Mouse (Mus musculus) embryonic facial prominence, embryonic 12.5 days (tissue): ENCODE measurements around the gene Sema6d. TPM values are rescaled to one million over a fixed set of nuclear protein-coding genes. Genes with fewer than 3 reads are reported as not detected.

Source experiments
- ATAC-seq: fragments of 200-750 bp; cut with Nextera tagmentation; 2 replicates; pipeline ENCODE4 v1.8.0; 2017; ENCODE audit not compliant: insufficient number of reproducible peaks, insufficient read depth, low FRiP score, low TSS enrichment
- H3K27ac ChIP-seq: fragments of 300-500 bp; sonication (generic); 2 replicates; pipeline ENCODE4 v1.5.1; 2016; ENCODE audit warnings: mild to moderate bottlenecking
- H3K27me3 ChIP-seq: fragments of 300-500 bp; sonication (generic); 2 replicates; pipeline ENCODE4 v1.6.1; 2016; ENCODE audit warnings: mild to moderate bottlenecking, moderate library complexity
- H3K36me3 ChIP-seq: fragments of 300-500 bp; sonication (generic); 2 replicates; pipeline ENCODE4 v1.6.1; 2016; ENCODE audit warnings: mild to moderate bottlenecking
- H3K4me1 ChIP-seq: fragments of 300-500 bp; sonication (generic); 2 replicates; pipeline ENCODE4 v1.6.1; 2016
- H3K4me2 ChIP-seq: fragments of 300-500 bp; sonication (generic); replicated peaks from 2 replicates; pipeline ENCODE4 v1.6.1; 2016; ENCODE audit warnings: mild to moderate bottlenecking, moderate library complexity
- H3K4me3 ChIP-seq: fragments of 300-500 bp; sonication (generic); 2 replicates; pipeline ENCODE4 v1.5.1; 2016; ENCODE audit warnings: mild to moderate bottlenecking
- H3K9ac ChIP-seq: fragments of 300-500 bp; sonication (generic); 2 replicates; pipeline ENCODE4 v1.6.1; 2016; ENCODE audit warnings: mild to moderate bottlenecking, moderate library complexity
- H3K9me3 ChIP-seq: fragments of 300-500 bp; sonication (generic); 2 replicates; pipeline ENCODE4 v1.6.1; 2016; ENCODE audit warnings: mild to moderate bottlenecking, moderate library complexity
- WGBS: fragments of 180-500 bp; shearing (Covaris S2); methylation state at CpG from one replicate; pipeline ENCODE4 v1.1.7; 2016; 5-methylcytosine and 5-hydroxymethylcytosine counted together
- polyA plus RNA-seq: library from polyadenylated mRNA; unstranded; fragments of >200 nt; fragmentation: Nextera tagmentation; extraction: Ambion mirVana; gene quantifications from 2 replicates; pipeline ENCODE4 v1.2.1, GENCODE M21; 2016

The Sema6d gene
- polyA plus RNA-seq, 1 experiment from 2014 or later, result 12.8 TPM

DNA sequence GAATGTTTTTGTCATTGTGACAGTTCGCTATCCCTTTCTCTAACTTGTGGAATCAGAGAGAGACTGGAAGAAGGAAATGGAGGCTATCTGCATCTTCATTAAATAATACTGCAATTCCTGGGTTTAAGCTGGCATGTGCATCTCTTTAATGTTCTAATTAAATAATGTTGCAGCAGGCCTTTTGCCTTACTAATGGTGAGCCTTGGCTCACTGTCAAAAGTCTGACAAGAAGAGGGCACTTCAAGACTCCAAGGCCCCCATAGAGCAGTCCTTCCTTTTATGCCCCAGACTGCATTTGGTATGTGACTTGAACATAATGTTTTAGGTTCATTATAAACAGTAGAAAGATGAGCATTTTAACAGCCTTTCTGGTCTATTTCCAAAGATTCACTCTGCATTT is 147.1 kb downstream of the Sema6d start:
- WGBS, result 91% methylated on average over 1 of the region's 1 CpGs
- Histone ChIP-seq H3K4me3 (no peak overlapping the region), H3K4me1 (no peaks in the 10 kb centered on the region), H3K9me3 (no peaks in the 10 kb centered on the region), H3K27ac (no peak overlapping the region), H3K4me2 (no peak overlapping the region), H3K27me3 (no peaks in the 10 kb centered on the region), H3K9ac (no peak overlapping the region), H3K36me3 (no peaks in the 10 kb centered on the region)
- ATAC-seq, result no peak

DNA sequence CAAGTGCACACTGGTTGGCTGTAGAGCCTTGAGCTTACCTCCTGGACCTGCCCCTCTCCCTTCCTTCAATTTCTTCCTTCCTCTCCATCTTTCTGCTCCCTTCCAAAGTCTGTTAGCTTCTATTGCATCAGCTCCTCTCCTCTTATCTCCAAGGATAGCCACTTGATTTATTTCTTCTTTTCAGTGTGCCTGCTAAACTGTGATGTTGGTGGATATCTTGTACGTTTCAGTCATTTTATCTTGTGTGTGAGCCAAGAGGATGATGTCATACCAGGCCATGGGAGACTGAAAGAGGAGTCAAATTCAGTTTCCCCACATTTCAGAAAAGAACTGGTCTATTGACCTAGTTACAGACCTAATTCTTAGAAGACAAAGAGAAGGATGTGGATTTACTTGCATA is 153.8 kb downstream of the Sema6d start:
- H3K4me3 ChIP-seq, result no peak overlapping the region
- no peak overlapping the region for H3K27ac ChIP-seq
- no peaks in the 10 kb centered on the region for H3K9me3 ChIP-seq
- no peaks in the 10 kb centered on the region for H3K27me3 ChIP-seq
- no peak for ATAC-seq
- no peak overlapping the region for H3K9ac ChIP-seq
- H3K4me1 ChIP-seq, result no peaks in the 10 kb centered on the region
- WGBS, result 68% methylated on average over 1 of the region's 1 CpGs
- H3K36me3 ChIP-seq, result no peaks in the 10 kb centered on the region
- H3K4me2 ChIP-seq, result no peak overlapping the region

DNA sequence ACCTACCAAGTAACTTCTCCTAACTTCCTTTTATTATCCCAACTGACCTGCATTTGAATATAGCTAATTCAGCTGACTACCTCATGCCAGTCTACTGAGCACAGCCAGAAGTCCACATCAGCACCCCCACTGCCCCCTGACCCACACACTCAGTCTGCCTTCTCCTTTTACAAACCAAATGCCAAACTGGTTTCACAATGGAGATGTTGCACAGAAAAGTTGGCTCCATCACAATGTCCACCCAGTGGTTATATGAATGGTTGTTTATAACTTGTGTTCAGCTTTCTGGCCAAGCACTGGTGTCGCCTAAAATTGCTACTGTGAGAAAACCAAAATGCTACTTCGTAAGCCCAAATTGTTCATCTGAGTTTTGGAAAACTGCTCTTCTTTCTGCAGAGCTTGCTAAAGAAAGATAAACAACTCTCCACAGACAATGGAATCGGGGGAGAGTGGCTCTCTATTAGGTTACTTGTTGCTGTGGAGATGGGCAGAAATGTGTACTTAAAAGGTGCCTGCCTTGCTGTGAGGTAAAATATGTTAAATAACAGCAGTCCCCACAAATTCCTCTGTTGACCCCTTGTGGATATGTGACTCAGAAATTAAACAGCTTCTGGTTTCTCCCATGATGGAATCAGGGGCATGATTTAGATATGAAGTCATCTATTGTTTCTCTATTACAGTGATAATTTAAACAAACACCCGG is 154.9 kb downstream of the Sema6d start:
- H3K9ac ChIP-seq, result no peak overlapping the region
- no peaks in the 10 kb centered on the region for H3K36me3 ChIP-seq
- no peaks in the 10 kb centered on the region for H3K27me3 ChIP-seq
- no peak overlapping the region for H3K4me3 ChIP-seq
- no peak overlapping the region for H3K4me2 ChIP-seq
- H3K27ac ChIP-seq, result no peak overlapping the region
- ATAC-seq, result no peak
- no peaks in the 10 kb centered on the region for H3K4me1 ChIP-seq
- no peaks in the 10 kb centered on the region for H3K9me3 ChIP-seq
- WGBS, result 65% methylated on average over 4 of the region's 4 CpGs

DNA sequence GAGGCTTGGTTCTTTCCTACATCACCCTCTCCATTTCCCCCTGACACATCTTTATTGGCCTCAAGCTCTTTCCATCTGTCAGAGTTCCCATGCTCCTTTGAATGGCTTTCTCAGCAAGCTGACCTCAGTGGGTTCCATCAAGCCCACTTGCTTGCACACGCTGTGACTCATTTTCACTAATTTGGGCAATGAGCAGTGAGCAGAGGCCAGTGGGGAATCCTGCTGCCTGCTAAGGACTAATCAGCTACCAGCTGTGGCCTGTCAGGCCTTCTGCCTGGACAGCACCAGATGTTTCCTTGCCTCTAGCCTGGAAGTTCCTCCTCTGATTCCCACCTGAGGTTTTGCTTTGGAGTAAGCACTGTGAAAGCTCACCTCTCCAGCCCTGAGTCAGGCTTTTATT is 168.3 kb downstream of the Sema6d start:
- Histone ChIP-seq H3K4me3 (no peak overlapping the region), H3K9me3 (no peaks in the 10 kb centered on the region), H3K27ac (no peak overlapping the region), H3K4me1 (no peaks in the 10 kb centered on the region), H3K27me3 (no peaks in the 10 kb centered on the region), H3K4me2 (no peak overlapping the region), H3K36me3 (no peaks in the 10 kb centered on the region), H3K9ac (no peak overlapping the region)
- no peak for ATAC-seq
- 28% methylated on average over 1 of the region's 1 CpGs for WGBS

DNA sequence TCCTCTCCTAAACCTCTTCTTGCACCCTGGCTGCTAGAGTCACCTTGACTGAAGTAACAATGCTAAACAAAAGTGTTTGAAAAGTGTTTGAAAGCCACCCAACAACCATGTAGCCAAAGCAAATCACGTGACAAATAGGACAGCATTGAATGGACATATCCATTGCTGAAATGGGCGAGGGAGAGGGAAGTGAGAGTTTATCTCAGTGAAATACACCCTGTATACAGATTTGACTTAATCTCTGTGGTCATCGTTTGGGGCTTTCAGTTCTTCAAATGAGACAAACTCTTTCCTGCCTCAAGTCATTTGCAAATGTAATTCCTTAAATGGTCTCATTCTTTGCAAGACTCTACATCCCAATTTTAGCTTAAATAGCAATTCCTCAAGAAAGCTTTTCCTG is 174.5 kb downstream of the Sema6d start:
- 80% methylated on average over 3 of the region's 3 CpGs for WGBS
- Histone ChIP-seq H3K9ac (no peak overlapping the region), H3K27me3 (no peaks in the 10 kb centered on the region), H3K9me3 (no peaks in the 10 kb centered on the region), H3K27ac (no peak overlapping the region), H3K4me3 (no peak overlapping the region), H3K36me3 (no peaks in the 10 kb centered on the region), H3K4me1 (no peaks in the 10 kb centered on the region), H3K4me2 (no peak overlapping the region)
- ATAC-seq, result no peak

DNA sequence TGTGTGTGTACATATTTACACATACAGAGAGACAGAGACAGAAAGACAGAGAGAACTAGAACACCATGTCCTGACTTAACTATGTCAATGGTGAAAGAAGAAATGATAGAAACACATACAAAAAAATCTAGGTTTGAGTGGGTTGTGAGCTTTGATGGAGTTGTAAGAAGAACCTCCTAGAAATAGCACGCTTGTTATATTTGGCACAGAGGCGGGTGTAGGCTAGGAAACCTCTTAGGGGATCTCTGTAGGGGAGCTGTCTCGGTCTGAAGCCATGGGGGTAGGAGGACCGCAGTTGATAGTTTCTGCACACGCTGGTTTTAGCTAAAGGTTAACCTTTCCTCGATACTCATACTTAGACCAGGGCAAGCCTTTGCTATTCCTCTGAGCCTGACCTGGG is 181.4 kb downstream of the Sema6d start:
- no peak overlapping the region for H3K4me2 ChIP-seq
- H3K27me3 ChIP-seq, result no peaks in the 10 kb centered on the region
- no peak for ATAC-seq

DNA sequence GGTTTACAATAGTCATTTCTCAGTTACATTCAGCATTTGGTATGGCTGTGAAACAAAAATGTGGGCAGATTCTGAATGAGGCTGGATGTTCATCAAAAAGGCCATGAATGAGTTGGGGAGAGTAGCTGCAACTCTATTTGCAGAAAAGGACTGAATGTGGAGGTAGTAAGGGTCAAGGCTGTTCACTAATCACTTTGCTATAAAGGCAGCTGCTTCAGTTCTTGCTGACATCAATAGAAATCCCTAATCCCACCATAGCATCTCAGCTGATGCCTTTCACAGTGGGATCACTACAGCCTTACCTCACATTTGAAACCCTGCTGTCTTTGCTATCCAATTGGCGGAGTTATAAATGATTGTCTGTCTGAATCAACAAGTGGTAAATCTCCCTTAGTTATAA is 187.7 kb downstream of the Sema6d start:
- Histone ChIP-seq H3K27ac (no peak overlapping the region), H3K4me1 (no peaks in the 10 kb centered on the region), H3K4me3 (no peak overlapping the region), H3K27me3 (no peaks in the 10 kb centered on the region), H3K9me3 (no peaks in the 10 kb centered on the region), H3K4me2 (no peak overlapping the region), H3K9ac (no peak overlapping the region), H3K36me3 (no peaks in the 10 kb centered on the region)
- WGBS, result 71% methylated on average over 1 of the region's 1 CpGs
- no peak for ATAC-seq

More for the DNA sequence above, 181.4 kb downstream of the Sema6d start:
- Histone ChIP-seq H3K4me3 (no peak overlapping the region), H3K9me3 (no peaks in the 10 kb centered on the region), H3K27ac (no peak overlapping the region), H3K4me1 (no peaks in the 10 kb centered on the region), H3K9ac (no peak overlapping the region), H3K36me3 (no peaks in the 10 kb centered on the region)
- WGBS, result 82% methylated on average over 6 of the region's 6 CpGs

DNA sequence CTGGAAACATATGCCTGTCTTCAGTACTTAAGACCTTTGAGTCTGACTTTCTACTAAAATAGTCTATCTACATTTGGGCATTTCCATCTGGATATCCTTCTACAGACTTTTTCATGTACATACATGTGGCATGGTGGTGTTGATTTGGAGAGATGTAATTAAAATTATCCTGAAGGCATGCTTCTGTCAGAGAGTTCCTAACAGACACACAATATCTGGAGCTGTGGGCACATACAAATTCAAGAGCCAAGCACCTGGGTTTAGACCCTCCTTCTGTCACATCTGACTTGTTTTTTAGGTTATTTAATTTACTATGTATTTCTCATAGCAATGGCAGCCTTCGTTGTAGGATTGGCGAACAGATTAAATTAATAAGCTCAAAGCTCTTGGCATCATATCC is 195.3 kb downstream of the Sema6d start:
- Histone ChIP-seq H3K27ac (no peak overlapping the region), H3K36me3 (no peaks in the 10 kb centered on the region), H3K27me3 (no peaks in the 10 kb centered on the region), H3K4me3 (no peak overlapping the region), H3K9ac (no peak overlapping the region), H3K9me3 (no peaks in the 10 kb centered on the region), H3K4me2 (no peak overlapping the region), H3K4me1 (no peaks in the 10 kb centered on the region)
- no peak for ATAC-seq
- 93% methylated on average over 2 of the region's 2 CpGs for WGBS

DNA sequence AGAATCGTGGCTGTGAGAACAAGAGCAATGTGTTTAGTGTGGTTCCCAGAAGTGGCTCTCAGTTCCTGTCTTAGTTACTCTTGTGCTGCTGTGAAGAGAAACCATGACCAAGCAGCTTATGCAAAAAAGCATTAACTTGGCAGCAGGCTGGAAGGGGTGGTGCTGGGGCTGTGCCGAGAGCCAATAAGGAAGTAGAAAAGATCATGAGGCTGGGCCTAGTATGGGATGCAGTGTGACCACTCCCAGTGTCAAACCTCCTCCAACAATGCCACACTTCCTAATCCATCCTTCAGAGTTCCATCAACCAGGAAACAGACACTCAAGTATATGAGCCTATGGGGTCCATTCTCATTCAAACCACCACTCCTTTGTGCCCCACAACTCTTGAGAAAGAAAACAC is 199.6 kb downstream of the Sema6d start:
- no peak overlapping the region for H3K9ac ChIP-seq
- no peak for ATAC-seq
- H3K4me3 ChIP-seq, result no peak overlapping the region
- no peaks in the 10 kb centered on the region for H3K27me3 ChIP-seq
- H3K27ac ChIP-seq, result no peak overlapping the region
- H3K9me3 ChIP-seq, result no peaks in the 10 kb centered on the region
- no peaks in the 10 kb centered on the region for H3K36me3 ChIP-seq
- H3K4me2 ChIP-seq, result no peak overlapping the region
- 86% methylated on average over 2 of the region's 2 CpGs for WGBS
- no peaks in the 10 kb centered on the region for H3K4me1 ChIP-seq

DNA sequence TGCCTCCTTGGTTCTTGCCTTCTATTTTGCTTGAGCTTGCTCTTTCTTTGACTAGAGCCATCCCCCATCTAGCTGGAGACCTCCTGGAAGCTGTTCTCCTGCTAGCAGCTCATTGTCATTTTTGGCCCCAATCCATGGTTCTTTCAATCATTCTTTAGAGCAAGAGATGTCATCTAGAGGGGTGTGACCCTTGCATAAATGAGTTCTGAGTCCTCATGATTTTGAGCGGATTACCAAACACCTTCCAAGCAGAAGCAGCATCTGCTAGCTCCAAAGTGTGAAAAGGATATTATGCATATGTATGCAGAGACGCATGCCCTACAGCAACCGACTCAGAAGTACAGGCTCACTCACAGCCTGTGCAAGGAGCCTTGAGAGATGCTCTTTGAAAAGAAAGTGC is 201.4 kb downstream of the Sema6d start:
- Histone ChIP-seq H3K27me3 (no peaks in the 10 kb centered on the region), H3K36me3 (no peaks in the 10 kb centered on the region), H3K4me3 (no peak overlapping the region), H3K9me3 (no peaks in the 10 kb centered on the region), H3K4me2 (no peak overlapping the region), H3K27ac (no peak overlapping the region), H3K9ac (no peak overlapping the region), H3K4me1 (no peaks in the 10 kb centered on the region)
- no peak for ATAC-seq
- WGBS, result 92% methylated on average over 3 of the region's 3 CpGs

DNA sequence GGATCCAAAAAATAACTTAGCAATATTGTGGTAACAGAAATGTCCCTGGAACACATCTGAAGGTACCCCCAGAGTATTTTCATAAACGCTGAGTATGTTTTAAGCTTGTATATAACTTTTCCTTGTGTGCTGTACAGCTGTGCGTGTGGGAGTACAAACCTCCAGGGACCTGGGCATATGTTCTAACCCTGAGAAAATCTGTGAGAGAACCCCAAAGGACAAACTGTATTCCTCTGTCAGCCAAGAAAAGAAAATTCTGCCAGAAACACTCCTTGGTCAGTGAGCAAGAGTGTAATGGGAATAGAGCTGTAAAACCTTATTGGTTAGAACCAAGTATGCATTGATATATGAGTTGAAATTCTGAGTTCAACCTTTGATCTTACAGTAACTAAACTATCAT is 203.8 kb downstream of the Sema6d start:
- Histone ChIP-seq H3K9ac (no peak overlapping the region), H3K27ac (no peak overlapping the region), H3K27me3 (no peaks in the 10 kb centered on the region), H3K4me3 (no peak overlapping the region), H3K4me1 (no peaks in the 10 kb centered on the region), H3K4me2 (no peak overlapping the region), H3K36me3 (no peaks in the 10 kb centered on the region), H3K9me3 (no peaks in the 10 kb centered on the region)
- 82% methylated on average over 2 of the region's 2 CpGs for WGBS
- ATAC-seq, result no peak

DNA sequence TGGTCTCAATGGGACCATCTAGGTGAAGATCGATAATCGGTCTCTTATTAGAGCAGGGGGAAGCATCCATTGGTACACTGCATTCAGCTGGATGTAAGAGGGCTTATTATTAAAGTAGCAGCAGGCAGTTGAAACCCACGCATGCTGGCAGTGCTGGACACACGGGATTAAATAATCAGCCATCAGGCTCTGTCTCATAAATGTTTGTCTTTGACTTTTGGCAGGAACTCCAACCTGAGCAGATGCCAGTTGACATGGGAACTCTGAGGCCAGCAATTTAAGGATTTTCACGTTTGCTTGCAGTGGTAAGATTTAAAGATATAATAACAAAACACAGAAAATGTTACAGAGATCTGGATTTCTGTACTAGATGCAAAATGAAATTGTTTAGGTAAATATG is 208.6 kb downstream of the Sema6d start:
- Histone ChIP-seq H3K4me3 (no peak overlapping the region), H3K27ac (no peak overlapping the region), H3K27me3 (no peaks in the 10 kb centered on the region), H3K4me1 (no peaks in the 10 kb centered on the region), H3K9ac (no peak overlapping the region), H3K4me2 (no peak overlapping the region), H3K9me3 (no peaks in the 10 kb centered on the region), H3K36me3 (no peaks in the 10 kb centered on the region)
- WGBS, result 65% methylated on average over 5 of the region's 5 CpGs
- no peak for ATAC-seq

DNA sequence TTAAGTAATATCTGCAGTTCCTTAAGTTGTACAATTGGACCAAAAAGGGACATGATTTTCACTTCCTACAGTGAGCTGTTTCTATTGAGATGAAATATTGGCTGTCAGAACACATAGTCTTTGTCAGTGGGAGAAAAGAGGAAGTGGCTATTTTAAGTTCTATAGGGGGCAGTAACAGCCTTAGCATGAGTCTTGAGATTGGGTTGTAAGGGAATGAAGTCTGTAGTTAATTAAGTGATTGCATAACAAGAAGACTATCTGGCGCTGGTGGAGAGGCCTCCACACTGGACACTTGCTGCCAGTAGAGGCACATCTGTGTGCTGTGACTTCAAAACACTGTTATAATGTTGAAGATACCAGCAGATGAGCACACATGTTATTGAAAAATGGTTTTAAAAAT is 209.1 kb downstream of the Sema6d start:
- H3K9ac ChIP-seq, result no peak overlapping the region
- 19% methylated on average over 1 of the region's 1 CpGs for WGBS
- no peak overlapping the region for H3K4me2 ChIP-seq
- H3K27ac ChIP-seq, result no peak overlapping the region
- H3K27me3 ChIP-seq, result no peaks in the 10 kb centered on the region
- no peak overlapping the region for H3K4me3 ChIP-seq
- no peaks in the 10 kb centered on the region for H3K9me3 ChIP-seq
- H3K4me1 ChIP-seq, result no peaks in the 10 kb centered on the region
- H3K36me3 ChIP-seq, result no peaks in the 10 kb centered on the region
- no peak for ATAC-seq
